Mouse (Mus musculus) embryonic facial prominence, embryonic 12.5 days (tissue): ENCODE data around the gene Mtf2. TPM values are rescaled to one million over a fixed set of nuclear protein-coding genes. Genes with fewer than 3 reads are reported as not detected.
"Not testable (repeated sequence)": the region's sequence is repeated elsewhere in the genome, so short reads cannot be mapped to it uniquely, and the experiment has no call there.

Source experiments
- ATAC-seq: fragments of 200-750 bp; cut with Nextera tagmentation; 2 replicates; pipeline ENCODE4 v1.8.0; 2017; ENCODE audit not compliant: insufficient number of reproducible peaks, insufficient read depth, low FRiP score, low TSS enrichment
- H3K27ac ChIP-seq: fragments of 300-500 bp; sonication (generic); 2 replicates; pipeline ENCODE4 v1.5.1; 2016; ENCODE audit warnings: mild to moderate bottlenecking
- H3K27me3 ChIP-seq: fragments of 300-500 bp; sonication (generic); 2 replicates; pipeline ENCODE4 v1.6.1; 2016; ENCODE audit warnings: mild to moderate bottlenecking, moderate library complexity
- H3K36me3 ChIP-seq: fragments of 300-500 bp; sonication (generic); 2 replicates; pipeline ENCODE4 v1.6.1; 2016; ENCODE audit warnings: mild to moderate bottlenecking
- H3K4me1 ChIP-seq: fragments of 300-500 bp; sonication (generic); 2 replicates; pipeline ENCODE4 v1.6.1; 2016
- H3K4me2 ChIP-seq: fragments of 300-500 bp; sonication (generic); replicated peaks from 2 replicates; pipeline ENCODE4 v1.6.1; 2016; ENCODE audit warnings: mild to moderate bottlenecking, moderate library complexity
- H3K4me3 ChIP-seq: fragments of 300-500 bp; sonication (generic); 2 replicates; pipeline ENCODE4 v1.5.1; 2016; ENCODE audit warnings: mild to moderate bottlenecking
- H3K9ac ChIP-seq: fragments of 300-500 bp; sonication (generic); 2 replicates; pipeline ENCODE4 v1.6.1; 2016; ENCODE audit warnings: mild to moderate bottlenecking, moderate library complexity
- H3K9me3 ChIP-seq: fragments of 300-500 bp; sonication (generic); 2 replicates; pipeline ENCODE4 v1.6.1; 2016; ENCODE audit warnings: mild to moderate bottlenecking, moderate library complexity
- WGBS: fragments of 180-500 bp; shearing (Covaris S2); methylation state at CpG from one replicate; pipeline ENCODE4 v1.1.7; 2016; 5-methylcytosine and 5-hydroxymethylcytosine counted together
- polyA plus RNA-seq: library from polyadenylated mRNA; unstranded; fragments of >200 nt; fragmentation: Nextera tagmentation; extraction: Ambion mirVana; gene quantifications from 2 replicates; pipeline ENCODE4 v1.2.1, GENCODE M21; 2016

Gene Mtf2
- 135 and 142 TPM in 2 replicates for polyA plus RNA-seq

DNA sequence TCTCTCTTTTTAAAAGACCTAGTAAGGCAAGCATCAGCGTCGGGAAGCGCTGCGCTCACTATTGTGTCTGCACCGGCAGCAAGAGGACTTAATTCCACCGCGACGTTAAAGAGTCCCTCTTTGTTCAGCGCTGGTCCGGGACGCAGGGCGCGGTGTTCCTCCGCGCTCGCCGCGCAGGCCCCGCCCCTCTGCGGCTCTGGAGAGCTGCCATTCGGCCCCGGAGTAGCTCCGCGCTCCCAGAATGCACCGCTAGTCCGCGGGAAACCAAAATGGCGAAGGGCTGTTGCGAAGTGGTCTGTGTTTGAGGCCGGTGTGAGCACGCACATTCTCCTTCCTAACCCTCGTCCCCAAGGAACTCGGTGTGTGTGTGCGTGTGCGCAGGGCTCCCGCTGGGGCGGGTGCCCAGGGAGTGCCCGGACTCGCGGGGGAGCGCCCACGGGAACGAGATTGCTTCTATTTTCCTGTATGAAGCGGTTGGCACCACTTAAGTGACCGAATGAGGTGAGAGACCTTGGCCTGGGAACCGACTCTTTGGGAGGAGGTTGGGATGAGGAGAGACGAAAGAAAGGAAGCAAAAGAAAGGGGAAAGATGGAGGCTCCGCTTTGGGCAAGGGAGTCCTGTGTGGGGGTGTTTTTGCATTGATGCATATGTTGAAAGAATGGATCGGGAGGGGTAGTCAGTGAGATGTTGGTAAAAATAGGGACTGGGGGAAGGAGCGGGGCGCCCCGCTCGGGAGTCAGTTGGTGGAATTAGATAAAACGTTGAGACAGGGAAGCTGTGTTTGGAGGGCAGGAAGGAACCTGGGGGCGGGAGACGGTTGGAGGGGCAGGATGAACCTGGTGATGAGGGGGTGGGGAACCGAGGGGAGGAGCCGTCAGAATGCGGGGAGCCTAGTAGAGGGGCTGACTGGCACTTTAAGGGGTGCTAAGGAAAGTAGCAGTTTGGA lies at the start of gene Mtf2:
TSS of gene Mtf2 (plus strand) at position 210 of the 947 bp plus-strand sequence.
- Histone ChIP-seq H3K36me3 (peaks cover 24% of the 10 kb centered on the region), H3K27me3 (no peaks in the 10 kb centered on the region), H3K9ac (peak within 1 kb of the TSS; percentile 94), H3K9me3 (no peaks in the 10 kb centered on the region), H3K27ac (peak within 1 kb of the TSS; percentile 97), H3K4me1 (no peaks in the 10 kb centered on the region; the same call in 1 of the 2 replicates), H3K4me2 (peak within 1 kb of the TSS; percentile 61), H3K4me3 (peak within 1 kb of the TSS; percentile 81)
- under 1% methylated on average over 59 of the region's 59 CpGs for WGBS
- ATAC-seq, result peak; percentile 92

DNA sequence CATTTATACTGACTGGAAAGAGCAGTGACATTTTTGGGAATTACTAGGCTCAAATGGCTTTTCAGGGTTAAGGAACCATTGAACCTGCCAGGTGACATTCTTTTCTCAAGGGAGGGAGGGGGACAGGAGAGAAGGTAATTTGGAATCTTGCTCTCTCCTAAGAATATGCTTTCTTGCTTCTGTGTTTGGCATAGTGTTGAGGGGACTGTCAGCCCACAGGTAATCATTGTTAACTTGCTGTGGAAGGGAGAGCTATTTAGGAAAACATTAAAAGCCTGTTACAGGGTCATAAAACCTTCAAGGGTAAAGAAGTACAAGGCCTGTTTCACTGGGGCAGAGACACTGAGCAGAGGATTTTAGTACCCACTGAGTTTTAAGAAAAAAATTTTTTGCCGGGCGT lies 48.2 kb upstream of the Mtf2 start:
- no peak overlapping the region for H3K9ac ChIP-seq
- no peaks in the 10 kb centered on the region for H3K36me3 ChIP-seq
- no peaks in the 10 kb centered on the region for H3K9me3 ChIP-seq
- ATAC-seq, result no peak
- WGBS, result 97% methylated on average over 2 of the region's 2 CpGs
- H3K4me2 ChIP-seq, result no peak overlapping the region
- no peak overlapping the region for H3K4me3 ChIP-seq
- H3K4me1 ChIP-seq, result no peaks in the 10 kb centered on the region
- no peaks in the 10 kb centered on the region for H3K27me3 ChIP-seq
- H3K27ac ChIP-seq, result no peak overlapping the region

DNA sequence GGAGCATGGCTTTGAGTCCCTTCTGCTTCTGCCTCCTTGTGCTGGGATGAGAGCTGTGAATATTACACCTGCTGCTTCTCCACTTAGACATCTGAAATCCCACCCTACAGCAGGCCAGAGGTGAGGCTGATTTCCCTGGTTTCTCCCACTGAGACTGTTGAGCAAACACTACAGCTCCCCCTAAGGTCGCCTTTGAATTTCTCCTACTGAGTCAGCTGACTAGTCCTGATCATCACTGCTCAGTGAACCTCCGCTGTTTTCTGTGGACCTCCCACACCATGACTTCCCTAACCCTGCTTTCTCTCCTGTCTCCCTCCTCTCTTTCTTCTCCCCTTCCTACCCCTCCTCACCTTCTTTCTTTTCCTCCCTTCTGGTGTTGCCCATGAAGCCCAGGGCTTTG lies 46.1 kb upstream of the Mtf2 start:
- Histone ChIP-seq H3K4me2 (no peak overlapping the region), H3K4me1 (no peaks in the 10 kb centered on the region), H3K4me3 (no peak overlapping the region), H3K36me3 (no peaks in the 10 kb centered on the region), H3K9ac (no peak overlapping the region), H3K27ac (no peak overlapping the region), H3K9me3 (no peaks in the 10 kb centered on the region), H3K27me3 (no peaks in the 10 kb centered on the region)
- 18% methylated on average over 2 of the region's 2 CpGs for WGBS
- no peak for ATAC-seq

DNA sequence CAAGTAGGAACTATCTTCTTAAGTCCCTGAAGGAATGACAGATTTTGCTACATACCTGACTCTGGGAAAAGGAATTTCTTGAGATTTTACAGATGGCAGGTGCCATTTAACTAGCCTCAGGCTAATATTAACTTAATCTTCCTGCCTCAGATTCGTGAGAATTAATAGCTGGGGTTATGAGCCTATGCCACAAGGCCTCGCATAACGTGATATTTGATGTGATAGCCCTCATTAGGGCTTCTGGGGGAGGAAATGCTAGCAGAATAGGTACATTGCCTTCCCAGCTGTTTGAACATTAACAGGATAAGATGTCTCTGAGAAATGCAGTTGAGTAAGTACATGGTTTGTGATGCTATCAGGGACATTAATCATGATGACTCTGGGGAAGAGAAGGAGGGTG lies 44.1 kb upstream of the Mtf2 start:
- no peaks in the 10 kb centered on the region for H3K36me3 ChIP-seq
- no peak overlapping the region for H3K9ac ChIP-seq
- H3K4me2 ChIP-seq, result no peak overlapping the region
- H3K4me1 ChIP-seq, result no peaks in the 10 kb centered on the region
- no peak overlapping the region for H3K27ac ChIP-seq
- H3K27me3 ChIP-seq, result no peaks in the 10 kb centered on the region
- WGBS, result 65% methylated on average over 3 of the region's 3 CpGs
- no peak for ATAC-seq
- no peak overlapping the region for H3K4me3 ChIP-seq
- H3K9me3 ChIP-seq, result no peaks in the 10 kb centered on the region

GRCm38 (mm10) chr5:108028230-108028629 lies 37.2 kb upstream of the Mtf2 start:
- no peak for ATAC-seq
- WGBS, result 81% methylated on average over 4 of the region's 4 CpGs
- no peaks in the 10 kb centered on the region for H3K9me3 ChIP-seq

DNA sequence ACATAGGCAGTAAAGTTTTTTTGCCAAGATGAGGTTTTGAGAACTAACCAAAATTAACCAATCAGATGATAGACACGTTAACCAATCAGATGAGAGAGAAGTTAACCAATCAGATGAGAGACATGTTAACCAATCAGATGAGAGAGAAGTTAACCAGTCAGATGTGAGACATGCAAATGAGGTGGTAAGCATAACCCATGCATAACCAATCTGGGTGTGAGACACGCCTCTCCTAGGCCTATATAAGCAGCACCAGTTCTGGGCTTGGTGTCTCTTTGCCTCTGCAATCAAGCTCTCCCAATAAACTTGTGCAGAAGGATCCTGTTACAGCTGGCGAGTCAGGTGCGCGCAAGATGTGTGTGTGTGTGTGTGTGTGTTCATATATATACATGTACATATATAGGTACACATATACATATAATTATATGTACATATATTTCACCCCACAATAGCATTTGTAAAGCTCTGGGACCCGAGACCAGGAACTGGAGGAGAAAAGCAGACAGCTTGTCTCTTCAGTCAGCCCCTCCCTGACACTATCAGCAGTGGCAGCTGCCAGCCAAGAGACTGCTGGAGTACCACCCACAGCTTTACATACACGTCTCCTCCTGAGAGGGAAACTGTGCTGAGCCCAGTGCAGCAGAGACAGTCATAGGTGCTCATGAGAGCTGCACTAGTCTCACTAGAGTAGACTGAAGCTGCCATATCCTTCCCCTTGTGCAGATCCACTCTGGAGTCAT lies 36.5 kb upstream of the Mtf2 start:
- H3K36me3 ChIP-seq, H3K27me3 ChIP-seq, ATAC-seq, H3K4me1 ChIP-seq, H3K9me3 ChIP-seq, H3K4me3 ChIP-seq, H3K4me2 ChIP-seq, H3K9ac ChIP-seq, H3K27ac ChIP-seq: not testable (repeated sequence)
- 85% methylated on average over 7 of the region's 7 CpGs for WGBS

More at GRCm38 (mm10) chr5:108028230-108028629, 37.2 kb upstream of the Mtf2 start:
- no peaks in the 10 kb centered on the region for H3K4me1 ChIP-seq
- no peaks in the 10 kb centered on the region for H3K27me3 ChIP-seq
- no peak overlapping the region for H3K27ac ChIP-seq
- no peak overlapping the region for H3K4me3 ChIP-seq
- no peaks in the 10 kb centered on the region for H3K36me3 ChIP-seq
- H3K4me2 ChIP-seq, result no peak overlapping the region
- H3K9ac ChIP-seq, result no peak overlapping the region

DNA sequence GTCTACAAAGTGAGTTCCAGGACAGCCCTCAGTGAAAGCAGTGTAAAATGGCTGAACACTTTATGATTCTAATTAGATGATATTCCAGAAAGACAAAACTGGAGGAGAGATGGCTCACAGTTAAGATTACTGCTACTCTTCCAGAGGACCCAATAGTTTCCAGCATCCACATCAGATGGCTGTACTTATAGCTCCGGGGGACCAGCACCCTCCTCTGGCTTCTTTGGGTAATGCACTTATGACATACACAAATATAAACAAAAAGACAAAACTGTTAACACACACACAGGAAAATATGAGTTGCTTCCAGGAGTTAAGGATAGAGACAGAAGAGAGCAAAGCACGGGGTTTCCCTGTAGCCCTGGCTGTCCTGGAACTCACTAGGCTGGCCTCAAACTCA lies 35.5 kb upstream of the Mtf2 start:
- no peak for ATAC-seq
- no peaks in the 10 kb centered on the region for H3K36me3 ChIP-seq

GRCm38 (mm10) chr5:108031267-108031666 lies 34.2 kb upstream of the Mtf2 start:
- Histone ChIP-seq H3K4me1 (no peaks in the 10 kb centered on the region), H3K9ac (no peak overlapping the region), H3K4me3 (no peak overlapping the region), H3K36me3 (no peaks in the 10 kb centered on the region), H3K27ac (no peak overlapping the region), H3K4me2 (no peak overlapping the region), H3K27me3 (no peaks in the 10 kb centered on the region), H3K9me3 (no peaks in the 10 kb centered on the region)
- WGBS, result 89% methylated on average over 4 of the region's 4 CpGs
- ATAC-seq, result no peak

More for the DNA sequence above, 35.5 kb upstream of the Mtf2 start:
- Histone ChIP-seq H3K27ac (no peak overlapping the region), H3K4me3 (no peak overlapping the region), H3K9ac (no peak overlapping the region), H3K9me3 (no peaks in the 10 kb centered on the region), H3K4me1 (no peaks in the 10 kb centered on the region), H3K27me3 (no peaks in the 10 kb centered on the region), H3K4me2 (no peak overlapping the region)
- WGBS, result 74% methylated on average over 2 of the region's 2 CpGs

DNA sequence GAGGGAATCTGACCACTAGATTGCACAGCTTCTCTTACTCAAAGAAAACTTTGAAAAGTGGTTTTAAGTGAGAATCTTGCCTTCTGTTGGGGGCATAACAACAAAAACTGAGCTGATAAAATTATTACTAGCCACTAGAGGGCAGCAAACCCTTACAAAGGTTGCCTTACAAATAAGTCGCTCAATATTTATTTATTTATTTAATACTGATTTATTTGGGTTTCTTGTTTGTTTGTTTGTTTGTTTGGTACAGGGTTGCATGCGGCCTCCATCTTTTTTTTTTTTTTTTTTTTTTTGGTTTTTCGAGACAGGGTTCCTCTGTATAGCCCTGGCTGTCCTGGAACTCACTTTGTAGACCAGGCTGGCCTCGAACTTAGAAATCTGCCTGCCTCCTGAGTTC lies 31.3 kb upstream of the Mtf2 start:
- ATAC-seq, result no peak
- WGBS, result 30% methylated on average over 4 of the region's 4 CpGs

DNA sequence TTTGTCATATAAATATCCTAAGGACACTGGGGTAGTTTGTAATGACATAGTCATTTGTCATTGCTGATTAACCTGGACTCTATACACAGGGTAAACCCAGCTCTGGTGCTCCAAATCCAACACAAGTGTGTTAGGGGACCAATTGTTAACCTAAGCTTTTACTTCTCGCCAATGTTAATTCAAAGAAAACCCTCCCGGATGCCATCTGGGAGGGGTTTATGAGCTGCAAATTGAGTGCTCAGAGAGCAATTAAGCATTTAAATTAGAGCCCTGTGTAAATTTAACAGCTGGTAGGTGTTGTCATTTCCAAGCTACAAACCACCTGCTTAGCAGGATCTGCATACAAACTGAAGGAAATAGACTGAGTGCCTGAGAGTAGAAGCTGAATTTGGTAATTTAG lies 30.0 kb upstream of the Mtf2 start:
- no peak for ATAC-seq
- no peak overlapping the region for H3K4me3 ChIP-seq
- WGBS, result 57% methylated on average over 2 of the region's 2 CpGs

More for the DNA sequence above, 31.3 kb upstream of the Mtf2 start:
- Histone ChIP-seq H3K9me3 (no peaks in the 10 kb centered on the region), H3K9ac (no peak overlapping the region), H3K27ac (no peak overlapping the region), H3K4me2 (no peak overlapping the region), H3K4me3 (no peak overlapping the region), H3K4me1 (no peaks in the 10 kb centered on the region), H3K36me3 (no peaks in the 10 kb centered on the region), H3K27me3 (no peaks in the 10 kb centered on the region)

GRCm38 (mm10) chr5:108042061-108042460 lies 23.4 kb upstream of the Mtf2 start:
- no peaks in the 10 kb centered on the region for H3K36me3 ChIP-seq
- H3K4me1 ChIP-seq, result no peaks in the 10 kb centered on the region
- H3K27me3 ChIP-seq, result no peaks in the 10 kb centered on the region
- ATAC-seq, result no peak
- no peak overlapping the region for H3K4me2 ChIP-seq
- H3K9ac ChIP-seq, result no peak overlapping the region
- 84% methylated on average over 5 of the region's 5 CpGs for WGBS
- no peaks in the 10 kb centered on the region for H3K9me3 ChIP-seq
- H3K4me3 ChIP-seq, result no peak overlapping the region
- H3K27ac ChIP-seq, result no peak overlapping the region

More for the DNA sequence above, 30.0 kb upstream of the Mtf2 start:
- Histone ChIP-seq H3K9me3 (no peaks in the 10 kb centered on the region), H3K27ac (no peak overlapping the region), H3K27me3 (no peaks in the 10 kb centered on the region), H3K4me1 (no peaks in the 10 kb centered on the region), H3K36me3 (no peaks in the 10 kb centered on the region), H3K4me2 (no peak overlapping the region), H3K9ac (no peak overlapping the region)

DNA sequence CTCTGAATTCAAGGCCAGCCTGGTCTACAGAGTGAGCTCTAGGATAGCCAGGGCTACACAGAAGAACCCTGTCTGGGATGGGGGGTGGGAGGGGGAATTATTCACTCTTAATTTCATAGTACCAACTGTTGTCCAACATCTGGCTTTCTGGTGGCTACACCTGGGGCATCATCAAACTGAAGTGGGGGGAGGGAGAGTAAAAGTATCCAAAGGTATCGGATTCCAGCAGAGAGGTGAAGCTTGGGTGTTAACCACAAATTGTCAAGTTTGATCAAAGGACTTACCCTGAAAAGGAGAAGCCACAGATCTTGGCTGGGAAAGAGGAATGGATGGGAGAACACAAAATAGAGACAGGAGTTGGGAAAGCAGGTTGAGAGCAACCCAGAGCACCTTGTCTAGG lies 21.6 kb upstream of the Mtf2 start:
- no peak overlapping the region for H3K9ac ChIP-seq
- 33% methylated on average over 1 of the region's 1 CpGs for WGBS
- no peak overlapping the region for H3K4me2 ChIP-seq
- H3K4me1 ChIP-seq, result no peaks in the 10 kb centered on the region
- no peaks in the 10 kb centered on the region for H3K9me3 ChIP-seq
- no peaks in the 10 kb centered on the region for H3K36me3 ChIP-seq
- H3K4me3 ChIP-seq, result no peak overlapping the region
- no peak for ATAC-seq
- H3K27me3 ChIP-seq, result no peaks in the 10 kb centered on the region
- H3K27ac ChIP-seq, result no peak overlapping the region
